Mouse (Mus musculus) C3H10T1/2 (cell line): ENCODE results near the gene Afdn. TPM values are rescaled to one million over a fixed set of nuclear protein-coding genes. Genes with fewer than 3 reads are reported as not detected.

Experiments used
- polyA plus RNA-seq, 2 experiments: library from polyadenylated mRNA; unstranded; fragments of >200 nt; fragmentation: generic; extraction: Trizol; gene quantifications; one replicate each; pipeline ENCODE4 v1.2.1; 2012; ENCODE audit warnings: missing spikeins in 2 of 2

Gene Afdn
- polyA plus RNA-seq, result 10 to 100 TPM; 13.3 to 21.0 TPM

GRCm38 (mm10) chr17:13759853-13760627, at the start of gene Afdn:
Afdn (plus strand) TSS chr17:13760539.

DNA sequence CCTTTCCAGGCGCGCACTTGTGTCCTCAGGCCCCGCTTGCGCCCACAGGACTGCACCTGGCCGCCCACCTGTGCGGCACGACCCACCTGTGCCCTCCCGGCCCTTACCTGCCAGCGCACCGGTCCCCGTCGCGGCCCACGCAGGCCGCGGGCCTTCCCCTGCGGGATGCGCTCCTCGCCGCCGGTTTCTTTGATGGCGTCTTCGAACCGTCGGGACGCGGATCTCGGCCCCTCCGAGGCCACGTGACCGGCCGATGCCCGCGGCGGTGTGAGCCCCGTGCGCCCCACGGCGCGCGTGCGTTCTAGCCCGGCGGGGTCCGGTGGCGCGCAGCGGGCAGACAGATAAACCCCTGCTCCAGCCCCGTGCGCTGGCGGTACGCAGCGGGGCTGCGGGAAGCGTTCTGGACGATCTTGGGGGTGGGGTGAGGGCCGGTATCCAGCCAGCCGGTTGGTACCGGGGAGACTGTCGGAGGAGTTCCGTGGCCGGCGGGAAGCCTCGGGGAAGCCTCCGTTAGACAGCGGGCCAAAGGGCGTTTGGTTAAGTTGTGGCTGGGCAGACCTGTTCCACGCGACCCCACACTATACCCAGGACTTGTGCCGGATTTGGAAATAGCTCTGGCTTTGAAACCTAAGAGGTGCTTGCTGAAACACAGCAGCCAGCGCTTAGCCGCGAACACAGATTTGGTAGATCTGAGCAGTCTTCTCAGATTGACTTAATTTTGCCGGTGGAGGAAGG, 1.0 kb downstream of the Afdn start, which contains the start of gene Tcte2:
Tcte2 (minus strand) TSS at position 647 of the 735 bp plus-strand sequence.

GRCm38 (mm10) chr17:13948073-13948472, 187.7 kb downstream of the Afdn start, which contains the start of gene Gm7168:
Gm7168 (plus strand) TSS chr17:13948373.

Other genes starting within 250 kb of the Afdn start
- 1 to 10 TPM in 1 of 2 experiments, under 1 TPM in 1; 0.92 to 2.7 TPM for gene Tcte2, start 1.3 kb downstream of the Afdn start, polyA plus RNA-seq
- not detected for gene Gm7168, start 187.8 kb downstream of the Afdn start, polyA plus RNA-seq
- gene Gm7356, start 243.2 kb downstream of the Afdn start, polyA plus RNA-seq, result not detected